Mouse (Mus musculus): ENCODE measurements around the gene Gipc1.

Gipc1 gene

DNA sequence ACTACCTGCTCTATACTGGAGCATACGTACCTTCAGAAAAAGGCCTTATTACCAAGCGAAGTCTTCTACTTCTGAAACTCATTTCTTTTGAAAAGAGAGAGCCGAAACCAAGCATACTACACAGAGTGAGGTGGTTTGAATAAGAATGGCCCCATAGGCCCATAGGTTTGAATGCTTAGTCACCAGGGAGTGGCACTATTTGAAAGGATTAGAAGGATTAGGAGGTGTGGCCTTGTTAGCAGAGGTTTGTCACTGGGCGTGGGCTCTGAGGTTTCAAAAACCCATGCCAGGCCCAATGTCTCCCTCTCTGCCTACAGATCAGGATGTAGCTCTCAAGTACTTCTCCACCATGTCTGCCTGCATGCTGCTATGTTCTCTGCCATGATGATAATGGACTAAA, 4.4 kb upstream of the Gipc1 start:
- peak; percentile 52 for DNase-seq (ENCODE audit: low read depth, low spot score)

DNA sequence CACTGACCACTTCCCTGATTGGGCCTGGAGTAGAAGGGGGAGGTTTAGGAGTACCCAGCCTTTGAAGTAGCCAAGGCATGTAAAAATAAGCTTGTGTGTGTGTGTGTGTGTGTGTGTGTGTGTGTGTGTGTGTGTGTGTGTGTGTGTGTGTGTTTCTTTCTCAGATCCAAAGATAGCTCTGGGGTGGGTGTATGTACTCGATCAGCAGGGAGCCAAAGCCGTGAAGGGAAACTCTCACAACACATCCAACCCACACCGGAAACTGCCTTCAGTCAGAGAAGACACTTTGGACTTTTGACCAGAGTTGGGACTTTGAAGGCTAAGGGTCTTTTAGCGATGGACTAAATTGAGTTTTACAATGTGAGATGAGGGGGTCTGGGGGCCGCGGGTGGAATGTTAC, 2.8 kb upstream of the Gipc1 start:
- peak; percentile 4 for DNase-seq (ENCODE audit: low read depth, low spot score)

DNA sequence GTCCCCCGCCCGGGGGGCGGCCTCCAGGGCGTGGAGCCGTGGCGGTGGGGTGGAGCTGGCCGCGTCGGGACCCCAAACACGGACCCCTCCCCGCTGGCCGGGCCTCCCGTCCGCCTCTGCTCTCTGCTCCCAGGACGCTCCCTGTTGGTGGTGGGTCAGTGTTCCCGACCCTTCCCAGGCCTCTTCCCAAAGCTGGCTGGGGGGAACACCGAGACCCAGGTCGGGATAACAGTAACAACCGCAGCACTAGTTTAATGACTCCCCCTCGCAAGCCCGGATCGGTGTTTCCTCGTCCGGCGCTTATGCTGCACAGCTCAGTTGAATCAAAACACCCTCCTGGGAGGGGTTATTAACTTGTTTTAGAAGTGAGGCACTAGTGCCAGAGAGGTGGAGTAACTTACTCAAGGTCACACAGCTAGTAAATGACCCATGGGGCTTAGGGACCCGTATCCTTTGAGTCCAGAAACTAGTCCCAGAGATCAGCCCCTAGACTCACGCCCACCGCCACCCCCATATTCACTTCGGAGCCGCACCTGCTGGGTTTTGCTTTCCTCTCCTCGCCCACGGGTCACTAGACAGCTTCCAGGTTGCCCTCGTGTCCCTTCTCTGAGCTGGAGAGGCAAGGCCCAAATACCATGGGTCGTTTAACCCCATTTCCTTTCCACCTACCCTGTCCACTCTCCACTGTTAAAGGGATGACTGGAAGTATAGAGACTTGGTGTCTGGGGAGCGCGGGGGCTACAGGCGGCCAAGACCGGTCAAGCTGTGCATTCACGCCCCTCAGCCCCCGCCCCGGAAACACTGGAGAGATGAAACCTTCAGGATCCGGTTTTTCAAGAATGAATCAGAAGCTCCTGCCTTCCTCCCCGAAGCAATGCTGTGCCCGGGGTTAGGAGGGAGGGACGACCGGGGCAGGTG, 526 bp downstream of the Gipc1 start:
- peak; percentile 53 for DNase-seq (ENCODE audit: low read depth, low spot score)

DNA sequence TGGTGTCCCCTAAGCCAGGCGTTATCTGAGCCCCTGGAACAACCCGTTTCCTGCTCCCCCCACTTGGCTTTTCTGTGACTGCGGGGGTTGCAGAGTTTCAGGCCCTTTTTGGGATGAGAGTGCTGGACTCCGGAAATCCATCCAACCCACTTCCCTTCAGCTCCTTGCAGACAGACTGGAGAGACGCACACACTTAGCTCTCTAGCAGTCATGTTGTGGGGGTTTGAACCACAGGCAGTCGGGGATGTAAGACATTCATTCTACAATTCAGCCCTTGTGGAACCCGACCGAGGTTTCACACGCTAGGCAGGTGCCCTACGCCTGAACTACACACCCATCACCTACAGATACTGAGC, 1.2 kb downstream of the Gipc1 start:
- DNase-seq (ENCODE audit: low read depth, low spot score), result peak; percentile 33

DNA sequence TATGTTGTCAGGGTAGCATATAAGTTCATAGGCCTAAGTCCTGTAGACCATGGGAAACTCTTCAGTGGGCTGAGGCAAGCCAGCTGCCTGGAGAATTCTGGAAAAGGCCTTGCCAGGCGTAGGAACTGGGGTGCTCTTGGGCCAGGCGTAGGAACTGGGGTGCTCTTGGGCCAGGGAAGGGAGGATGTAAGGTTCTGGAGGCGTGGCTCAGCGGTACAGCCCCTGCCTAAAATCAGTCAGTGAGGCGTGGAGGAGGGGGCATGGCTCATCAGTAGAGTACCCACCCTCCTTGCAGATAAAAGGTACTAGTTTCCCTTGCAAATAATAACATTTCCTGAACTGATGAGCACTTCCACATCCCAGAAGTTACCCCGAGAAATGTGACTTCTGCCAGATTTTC, 2.2 kb downstream of the Gipc1 start:
- peak; percentile 7 for DNase-seq (ENCODE audit: low read depth, low spot score)

DNA sequence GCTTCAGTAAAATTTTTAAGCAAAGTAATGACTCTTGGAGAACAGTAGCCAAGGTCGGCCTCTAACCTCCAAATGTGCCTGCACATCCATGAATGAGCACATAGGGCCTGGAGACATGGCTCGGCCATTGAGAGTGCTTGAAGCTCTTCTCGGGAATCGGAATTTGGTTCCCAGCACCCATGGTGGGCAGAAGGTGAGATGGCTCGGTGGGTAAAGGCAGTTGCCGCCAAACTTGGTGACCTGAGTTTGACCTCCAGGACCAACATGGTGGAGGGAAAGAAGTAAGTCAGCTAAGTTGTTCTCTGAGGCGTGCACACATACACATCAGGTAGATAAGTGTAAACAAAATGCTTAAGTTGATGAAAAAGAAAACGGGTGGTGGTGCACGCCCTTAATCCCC, 3.6 kb downstream of the Gipc1 start:
- DNase-seq (ENCODE audit: low read depth, low spot score), result no peak

DNA sequence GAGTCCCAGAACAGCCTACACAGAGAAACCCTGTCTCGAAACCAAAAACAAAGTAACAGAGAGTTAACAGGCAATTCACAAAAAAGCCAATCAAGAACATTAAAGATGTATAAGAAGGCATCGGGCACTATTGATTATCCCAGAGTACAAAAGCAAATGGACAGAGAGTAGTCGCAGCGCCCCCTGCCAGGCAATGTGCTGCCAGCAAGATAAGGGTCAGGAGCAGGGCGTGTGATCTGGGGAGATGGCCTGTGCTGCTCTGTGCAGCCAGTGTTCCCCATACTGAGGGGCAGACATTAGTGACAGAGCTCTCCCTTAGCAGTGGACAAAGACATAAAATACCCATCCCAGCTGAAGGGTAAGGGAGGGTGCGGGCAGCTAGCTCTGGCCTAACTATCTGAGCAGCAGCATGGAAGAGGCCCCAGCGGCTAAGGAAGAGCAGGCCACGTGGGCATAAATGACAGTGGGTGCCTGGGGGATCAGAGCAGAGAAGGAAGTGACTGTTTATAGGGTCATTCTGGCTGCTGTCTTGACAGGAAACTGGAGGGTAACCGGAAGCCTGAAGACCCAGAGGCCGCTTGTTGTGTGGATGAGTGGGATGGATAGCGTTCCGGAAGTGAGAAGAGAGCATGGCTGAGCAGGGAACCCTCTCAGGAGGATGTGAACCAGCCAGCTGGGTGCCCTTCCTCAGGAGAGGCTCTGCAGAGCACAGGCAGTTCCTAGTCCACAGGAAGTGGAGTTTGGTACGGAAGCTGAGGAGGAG, 4.2 kb downstream of the Gipc1 start:
- no peak for DNase-seq (ENCODE audit: low read depth, low spot score)

DNA sequence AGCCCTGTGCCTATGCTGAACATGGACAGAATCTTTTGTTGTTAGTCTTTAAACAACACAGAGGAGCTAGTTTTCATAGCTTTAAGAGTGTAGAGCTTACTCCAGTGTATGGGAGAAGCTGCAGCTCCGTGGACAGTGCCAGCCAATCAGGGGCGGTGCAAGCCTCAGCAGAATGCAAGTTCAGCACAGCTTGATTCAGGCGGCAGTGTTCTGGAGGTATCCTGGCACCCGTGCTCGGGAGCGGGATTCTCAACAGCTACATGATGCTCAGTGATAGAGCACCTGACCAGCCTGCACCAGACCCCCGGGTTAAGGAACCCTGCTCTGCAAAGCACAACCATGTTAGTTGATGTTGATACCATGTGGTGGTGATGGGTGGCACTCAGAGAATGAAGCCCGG, 8.1 kb downstream of the Gipc1 start:
- no peak for DNase-seq (ENCODE audit: low read depth, low spot score)

DNA sequence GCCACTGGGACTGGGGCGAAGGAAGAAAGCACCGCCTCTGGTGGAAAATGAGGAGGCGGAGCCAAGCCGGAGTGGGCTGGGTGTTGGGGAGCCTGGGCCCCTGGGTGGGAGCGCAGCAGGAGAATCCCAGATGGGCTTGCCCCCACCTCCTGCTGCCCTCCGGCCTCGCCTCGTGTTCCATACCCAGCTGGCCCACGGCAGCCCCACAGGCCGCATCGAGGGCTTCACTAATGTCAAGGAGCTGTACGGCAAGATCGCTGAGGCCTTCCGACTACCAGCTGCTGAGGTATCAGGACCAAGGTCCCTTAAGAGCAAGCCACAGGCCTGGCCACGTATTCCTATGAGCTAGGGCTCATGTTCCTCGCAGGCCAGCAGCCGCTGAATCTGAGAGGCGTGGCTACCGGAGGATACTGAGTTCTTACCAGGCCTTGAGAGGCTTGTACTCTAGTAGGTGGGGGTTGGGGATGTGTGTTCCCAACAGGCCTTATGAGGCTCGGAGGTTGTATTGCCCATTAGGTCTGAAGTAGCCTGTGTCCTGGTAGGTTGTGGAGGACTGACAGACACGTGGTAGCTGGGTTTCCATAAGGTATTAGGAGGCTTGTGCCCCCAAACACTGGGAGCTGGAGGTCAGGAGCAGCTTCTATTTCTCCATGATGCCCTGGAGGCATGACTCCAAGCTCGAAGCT, 8.7 kb downstream of the Gipc1 start:
- DNase-seq (ENCODE audit: low read depth, low spot score), result no peak

DNA sequence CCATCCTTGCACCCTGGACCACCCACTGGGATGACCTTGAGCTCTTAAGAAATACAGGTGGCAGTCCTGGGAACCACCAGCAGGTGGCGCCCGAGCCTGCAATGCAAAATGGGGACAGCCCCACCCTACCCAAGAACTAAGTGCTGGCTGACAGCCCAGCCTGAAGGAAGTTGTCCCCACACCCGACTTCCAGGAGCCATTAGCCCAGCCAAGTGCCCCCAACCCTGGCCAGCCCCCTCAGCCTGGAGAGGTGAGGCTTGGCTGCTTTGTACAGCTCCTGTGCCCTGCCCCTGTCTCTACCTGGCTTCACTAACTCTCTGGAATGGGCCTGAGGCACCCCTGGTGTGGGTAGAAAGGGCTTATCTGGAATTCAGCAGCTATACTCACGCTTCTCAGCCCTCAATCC, 9.9 kb downstream of the Gipc1 start:
- DNase-seq (ENCODE audit: low read depth, low spot score), result peak; percentile 96

DNA sequence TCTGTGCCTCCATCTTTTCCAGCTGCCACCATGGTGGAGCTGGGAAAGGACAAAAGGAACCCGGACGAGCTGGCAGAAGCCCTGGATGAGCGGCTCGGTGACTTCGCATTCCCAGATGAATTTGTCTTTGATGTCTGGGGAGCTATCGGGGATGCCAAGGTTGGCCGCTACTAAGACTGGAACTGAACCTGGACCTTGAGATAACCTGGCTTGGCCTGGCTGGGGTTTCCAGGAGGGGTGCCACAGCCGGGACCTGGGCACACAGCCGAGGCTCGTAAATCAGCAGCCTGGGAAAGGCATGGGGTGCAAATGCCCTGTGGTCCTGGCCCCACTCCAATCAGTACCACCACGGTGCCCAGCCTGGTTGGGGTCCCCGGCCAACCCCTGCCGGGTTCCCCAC, 11.6 kb downstream of the Gipc1 start:
- no peak for DNase-seq (ENCODE audit: low read depth, low spot score)

DNA sequence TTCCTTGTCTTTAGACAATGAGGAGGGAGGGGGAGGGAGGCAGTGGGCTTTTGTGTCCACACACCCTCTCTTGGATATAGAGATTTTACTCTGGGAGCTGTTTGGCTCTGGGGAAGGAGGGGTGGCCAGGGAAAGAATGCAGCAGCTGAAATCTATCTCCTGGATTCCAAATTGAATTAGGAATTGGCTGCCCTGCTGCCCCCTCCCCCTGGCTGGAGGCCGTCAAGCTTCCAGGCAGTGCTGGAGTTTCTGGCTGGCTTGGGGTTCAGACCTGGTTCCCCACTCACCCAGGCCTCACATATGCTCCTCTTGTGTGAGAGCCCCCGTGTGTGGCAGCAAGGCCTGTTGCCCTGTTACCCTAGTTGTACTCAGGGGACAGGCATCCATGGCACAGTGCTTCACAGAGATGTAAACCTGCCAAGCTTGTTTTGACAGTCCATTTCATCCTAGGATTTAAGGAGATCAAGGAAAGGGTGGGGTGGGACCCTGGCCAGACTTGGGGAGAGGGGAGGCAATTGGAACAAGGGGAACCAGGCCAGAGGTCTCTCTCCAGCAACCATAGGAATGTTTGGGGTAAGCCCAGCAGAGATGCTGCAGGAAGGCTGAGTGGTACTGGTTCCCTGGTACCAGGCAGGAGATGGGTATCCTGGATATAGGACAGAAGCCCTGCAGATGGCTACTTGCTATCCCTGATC, 12.6 kb downstream of the Gipc1 start:
- DNase-seq (ENCODE audit: low read depth, low spot score), result no peak

DNA sequence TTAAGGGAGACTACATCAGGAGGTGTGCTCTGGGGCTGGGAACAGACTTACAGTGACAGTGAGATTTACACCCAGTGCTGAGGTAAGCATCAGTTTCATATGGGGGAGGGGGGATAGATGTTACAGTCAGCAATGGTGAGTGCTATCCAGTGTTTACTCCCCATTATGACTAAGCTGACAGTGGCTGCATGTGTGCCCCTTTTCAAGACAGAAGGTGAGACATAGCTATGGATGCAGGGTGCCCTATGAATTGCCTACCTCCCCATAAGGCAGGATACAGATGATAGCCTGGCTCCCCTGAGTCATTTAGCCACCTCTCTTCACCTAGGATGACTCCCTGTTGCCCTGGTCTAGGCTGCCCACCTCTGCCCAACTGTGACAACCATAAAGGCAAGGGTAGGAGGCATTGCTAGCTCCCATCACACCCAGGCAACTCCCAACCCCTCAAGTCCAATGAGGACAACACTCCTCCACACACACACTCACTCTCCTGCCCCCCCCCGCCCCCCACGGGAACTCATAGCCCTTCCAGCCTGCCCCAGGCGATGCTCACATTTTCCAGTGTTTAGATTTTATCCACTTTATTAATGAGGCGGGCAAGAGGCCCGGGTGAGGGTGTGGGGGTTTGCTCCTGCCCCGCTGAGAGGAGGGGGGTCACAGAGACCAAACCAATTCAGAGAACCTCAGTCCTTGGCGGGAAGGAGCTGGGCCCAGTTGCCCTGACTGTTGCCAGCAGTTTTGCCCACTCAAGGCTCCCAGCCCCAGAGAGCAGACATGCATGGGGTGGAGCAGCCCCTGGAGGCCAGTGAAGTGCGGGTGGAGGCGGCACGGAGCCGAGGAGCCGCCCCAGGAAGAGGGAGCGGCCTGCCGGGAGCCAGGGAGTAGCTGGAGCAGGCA, 13.7 kb downstream of the Gipc1 start, which contains the start of gene Ptger1:
TSS of gene Ptger1 (plus strand) at position 710 of the 897 bp plus-strand sequence.
- DNase-seq (ENCODE audit: low read depth, low spot score), result no peak

DNA sequence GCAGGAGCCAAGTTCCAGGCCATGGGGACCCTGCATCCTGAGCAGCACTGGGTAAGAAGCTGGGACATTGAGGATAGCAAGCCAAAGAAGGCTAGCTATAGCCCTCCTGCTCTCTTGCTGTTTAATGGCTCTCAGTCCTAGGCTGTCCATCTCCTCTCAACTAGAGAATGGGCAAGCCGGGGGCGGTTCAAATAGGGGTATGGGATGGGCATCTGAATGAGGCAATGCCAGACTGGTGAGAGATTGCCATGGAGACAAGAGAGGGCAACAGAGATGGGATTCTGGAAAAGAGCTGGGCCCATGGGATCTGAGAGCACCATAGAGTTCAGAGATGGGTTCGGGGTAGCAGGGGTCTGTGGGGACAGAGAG, 14.4 kb downstream of the Gipc1 start:
- no peak for DNase-seq (ENCODE audit: low read depth, low spot score)

DNA sequence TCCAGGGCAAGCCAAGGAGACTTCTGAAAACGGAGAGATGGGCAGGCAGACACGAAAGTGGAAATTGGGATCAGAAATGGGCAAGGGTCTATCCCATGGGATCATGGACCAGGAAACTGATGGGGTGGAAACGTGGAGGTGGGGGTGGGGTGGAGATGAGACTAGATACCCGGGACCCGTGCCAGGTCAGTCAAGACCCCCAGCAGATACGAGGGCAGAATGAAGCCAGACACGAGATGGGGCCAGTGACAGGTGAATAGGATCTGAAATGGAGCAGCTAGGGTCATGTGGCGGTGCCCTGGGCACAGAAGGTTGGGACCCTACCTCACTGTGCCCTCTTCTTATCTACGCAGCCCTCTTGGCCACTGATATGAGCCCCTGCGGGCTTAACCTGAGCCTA, 15.0 kb downstream of the Gipc1 start:
- DNase-seq (ENCODE audit: low read depth, low spot score), result no peak

DNA sequence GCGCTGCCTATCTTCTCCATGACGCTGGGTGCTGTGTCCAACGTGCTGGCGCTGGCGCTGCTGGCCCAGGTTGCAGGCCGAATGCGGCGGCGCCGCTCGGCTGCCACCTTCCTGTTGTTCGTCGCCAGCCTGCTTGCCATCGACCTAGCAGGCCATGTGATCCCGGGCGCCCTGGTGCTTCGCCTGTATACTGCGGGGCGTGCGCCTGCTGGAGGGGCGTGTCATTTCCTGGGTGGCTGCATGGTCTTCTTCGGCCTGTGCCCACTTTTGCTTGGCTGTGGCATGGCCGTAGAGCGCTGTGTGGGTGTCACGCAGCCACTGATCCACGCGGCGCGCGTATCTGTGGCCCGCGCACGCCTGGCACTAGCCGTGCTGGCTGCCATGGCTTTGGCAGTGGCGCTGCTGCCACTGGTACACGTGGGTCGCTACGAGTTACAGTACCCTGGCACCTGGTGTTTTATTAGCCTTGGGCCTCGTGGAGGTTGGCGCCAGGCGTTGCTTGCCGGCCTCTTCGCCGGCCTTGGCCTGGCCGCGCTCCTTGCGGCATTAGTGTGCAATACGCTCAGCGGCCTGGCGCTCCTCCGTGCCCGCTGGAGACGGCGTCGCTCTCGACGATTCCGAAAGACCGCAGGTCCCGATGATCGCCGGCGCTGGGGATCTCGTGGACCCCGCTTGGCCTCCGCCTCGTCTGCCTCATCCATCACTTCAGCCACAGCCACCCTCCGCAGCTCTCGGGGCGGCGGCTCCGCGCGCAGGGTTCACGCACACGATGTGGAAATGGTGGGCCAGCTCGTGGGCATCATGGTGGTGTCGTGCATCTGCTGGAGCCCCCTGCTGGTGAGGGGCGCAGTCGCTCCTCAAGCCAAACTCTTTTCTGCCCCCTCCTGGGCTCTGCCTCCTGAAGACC, 15.8 kb downstream of the Gipc1 start:
- DNase-seq (ENCODE audit: low read depth, low spot score), result peak; percentile 87

DNA sequence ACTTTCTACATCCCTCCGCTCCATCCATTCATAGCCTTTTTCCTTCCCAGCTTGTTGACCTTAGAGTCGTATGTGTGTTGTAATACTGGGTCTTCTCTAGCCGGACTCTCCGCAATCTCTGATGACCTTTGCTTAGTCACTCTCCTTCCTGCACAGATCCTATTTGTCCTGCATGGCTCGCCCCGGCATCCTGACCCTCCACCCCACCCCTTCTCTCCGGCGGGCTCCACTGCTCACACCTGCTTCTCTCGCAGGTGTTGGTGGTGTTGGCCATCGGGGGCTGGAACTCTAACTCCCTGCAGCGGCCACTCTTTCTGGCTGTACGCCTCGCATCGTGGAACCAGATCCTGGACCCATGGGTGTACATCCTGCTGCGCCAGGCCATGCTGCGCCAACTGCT, 16.5 kb downstream of the Gipc1 start:
- DNase-seq (ENCODE audit: low read depth, low spot score), result no peak

DNA sequence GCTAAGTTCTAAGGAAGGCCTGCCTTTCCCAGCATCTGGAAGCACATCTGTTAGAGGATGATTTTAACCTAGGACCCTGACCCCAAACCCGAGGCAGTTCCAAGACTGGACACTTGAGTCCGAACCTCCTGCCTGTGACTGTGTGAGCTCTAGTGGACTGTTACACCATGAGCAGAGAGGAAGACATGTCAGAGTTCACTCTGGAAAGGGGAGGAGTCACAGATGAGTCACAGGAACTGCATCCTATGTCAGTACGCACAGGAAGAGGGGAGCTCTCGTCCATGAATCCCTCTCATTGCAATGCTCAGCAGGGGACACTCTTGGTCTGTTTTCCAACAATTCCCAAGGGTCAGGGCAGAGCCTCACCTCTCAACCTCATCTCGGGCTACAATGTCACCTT, 20.5 kb downstream of the Gipc1 start:
- DNase-seq (ENCODE audit: low read depth, low spot score), result no peak

DNA sequence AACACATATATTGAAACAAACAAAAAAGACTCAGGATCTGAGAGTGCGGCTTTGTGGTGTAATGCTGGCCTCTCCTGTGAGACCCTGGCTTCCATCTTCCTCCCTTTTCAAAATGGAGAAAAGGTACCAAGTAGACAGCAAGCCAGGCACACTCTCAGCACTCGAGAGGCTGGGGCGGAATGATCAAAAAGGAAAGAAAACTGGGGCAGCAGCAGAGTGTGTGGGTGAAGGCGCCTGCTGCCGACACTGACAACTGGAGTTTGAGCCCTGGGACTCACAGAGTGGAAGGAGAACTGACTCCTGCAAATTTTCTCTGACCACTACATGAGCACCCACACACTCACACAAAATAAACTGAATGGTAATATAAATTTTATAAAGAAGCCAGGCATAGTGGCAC, 22.0 kb downstream of the Gipc1 start:
- DNase-seq (ENCODE audit: low read depth, low spot score), result no peak

DNA sequence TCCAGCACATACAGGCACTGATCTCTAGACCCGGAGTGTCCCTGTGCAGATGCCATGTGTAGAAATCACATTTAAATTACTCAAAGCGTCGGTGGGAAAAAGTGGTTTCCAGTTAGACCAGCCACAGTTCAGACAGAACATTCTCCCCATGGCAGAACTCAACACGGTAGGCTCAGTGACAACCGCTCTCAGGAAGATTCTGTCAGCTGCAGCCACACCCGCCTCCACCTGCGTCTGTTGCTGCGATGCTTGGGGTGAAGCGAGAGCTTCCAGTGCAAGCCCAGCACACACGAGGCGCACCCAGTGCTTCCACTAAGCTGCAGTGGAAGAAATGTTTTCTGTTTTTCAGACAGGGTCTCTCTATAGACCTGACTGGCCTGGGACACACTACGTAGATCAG, 27.4 kb downstream of the Gipc1 start:
- DNase-seq (ENCODE audit: low read depth, low spot score), result no peak

Measured in ES-CJ7 (cell line).